Mouse (Mus musculus) cerebellum, adult 11-12 months (tissue): ENCODE measurements around the gene Stk39.

Experiments
- DNase-seq: peaks from one replicate; pipeline ENCODE4 v3.0.0; 2022

Gene Stk39

GRCm38 (mm10) chr2:68471759-68472550 lies at the start of gene Stk39:
TSS of gene Stk39 (minus strand) at chr2:68472268.
- DNase-seq: peak; percentile 80

- no peak for DNase-seq
Measured at GRCm38 (mm10) chr2:68515409-68515808, 43.3 kb upstream of the Stk39 start.

GRCm38 (mm10) chr2:68503202-68503601 lies 31.1 kb upstream of the Stk39 start:
- no peak for DNase-seq

- DNase-seq: no peak
Measured at GRCm38 (mm10) chr2:68502734-68503133, 30.7 kb upstream of the Stk39 start.

- DNase-seq: no peak
Measured at GRCm38 (mm10) chr2:68502236-68502635, 30.2 kb upstream of the Stk39 start.

GRCm38 (mm10) chr2:68486275-68486674 lies 14.2 kb upstream of the Stk39 start:
- no peak for DNase-seq

GRCm38 (mm10) chr2:68485141-68485540 lies 13.1 kb upstream of the Stk39 start:
- DNase-seq: no peak

- DNase-seq: no peak
Measured at GRCm38 (mm10) chr2:68482896-68483295, 10.8 kb upstream of the Stk39 start.

GRCm38 (mm10) chr2:68479823-68480222 lies 7.8 kb upstream of the Stk39 start:
- peak; percentile 90 for DNase-seq

GRCm38 (mm10) chr2:68472921-68473320 lies 853 bp upstream of the Stk39 start:
- DNase-seq: no peak

- DNase-seq: no peak
Measured at GRCm38 (mm10) chr2:68472551-68472910, 463 bp upstream of the Stk39 start.

- DNase-seq: peak; percentile 87
Measured at GRCm38 (mm10) chr2:68470891-68471758, 943 bp downstream of the Stk39 start.

GRCm38 (mm10) chr2:68469491-68469890 lies 2.6 kb downstream of the Stk39 start:
- DNase-seq: no peak

- no peak for DNase-seq
Measured at GRCm38 (mm10) chr2:68468698-68469097, 3.4 kb downstream of the Stk39 start.

- DNase-seq: no peak
Measured at GRCm38 (mm10) chr2:68468259-68468658, 3.8 kb downstream of the Stk39 start.

GRCm38 (mm10) chr2:68467085-68467978 lies 4.7 kb downstream of the Stk39 start:
- DNase-seq: no peak

GRCm38 (mm10) chr2:68466124-68467070 lies 5.7 kb downstream of the Stk39 start:
- DNase-seq: peak; percentile 96

- peak; percentile 38 for DNase-seq
Measured at GRCm38 (mm10) chr2:68465266-68466123, 6.6 kb downstream of the Stk39 start.

- DNase-seq: no peak
Measured at GRCm38 (mm10) chr2:68464456-68464855, 7.6 kb downstream of the Stk39 start.

- DNase-seq: no peak
Measured at GRCm38 (mm10) chr2:68463801-68464200, 8.3 kb downstream of the Stk39 start.

- DNase-seq: peak; percentile 51
Measured at GRCm38 (mm10) chr2:68458115-68458514, 14.0 kb downstream of the Stk39 start.
